Mouse (Mus musculus) thymus, postnatal 4 days (tissue): ENCODE results near the gene Ccdc142.

Source experiments
- DNase-seq: peaks from one replicate; pipeline ENCODE4 v3.0.0; 2021

Gene Ccdc142

DNA sequence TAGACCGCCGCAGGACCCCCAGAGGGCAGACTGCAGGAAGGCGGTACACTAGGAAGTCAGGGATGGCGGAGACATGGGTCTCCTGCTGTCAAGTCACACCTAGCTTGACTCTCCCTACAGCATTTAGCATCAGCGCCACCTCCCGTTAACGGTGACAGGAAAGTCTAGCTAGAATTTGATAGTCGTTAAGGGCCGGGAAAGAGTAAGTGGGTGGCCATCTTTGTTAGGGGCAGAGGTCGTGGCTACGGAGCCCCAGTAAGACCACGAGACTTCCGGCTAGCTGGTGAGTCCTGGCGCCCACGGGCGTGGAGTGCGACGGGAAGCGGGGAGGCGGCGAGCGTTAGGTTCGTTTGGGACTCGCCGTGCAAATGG is at the start of gene Ccdc142, which contains the start of gene Gm42688:
Gene Ccdc142, plus strand, starts transcription at position 286 of the 372 bp plus-strand sequence.
Gene Gm42688, plus strand, starts transcription at position 302 of the 372 bp plus-strand sequence.
- DNase-seq: peak; percentile 94

DNA sequence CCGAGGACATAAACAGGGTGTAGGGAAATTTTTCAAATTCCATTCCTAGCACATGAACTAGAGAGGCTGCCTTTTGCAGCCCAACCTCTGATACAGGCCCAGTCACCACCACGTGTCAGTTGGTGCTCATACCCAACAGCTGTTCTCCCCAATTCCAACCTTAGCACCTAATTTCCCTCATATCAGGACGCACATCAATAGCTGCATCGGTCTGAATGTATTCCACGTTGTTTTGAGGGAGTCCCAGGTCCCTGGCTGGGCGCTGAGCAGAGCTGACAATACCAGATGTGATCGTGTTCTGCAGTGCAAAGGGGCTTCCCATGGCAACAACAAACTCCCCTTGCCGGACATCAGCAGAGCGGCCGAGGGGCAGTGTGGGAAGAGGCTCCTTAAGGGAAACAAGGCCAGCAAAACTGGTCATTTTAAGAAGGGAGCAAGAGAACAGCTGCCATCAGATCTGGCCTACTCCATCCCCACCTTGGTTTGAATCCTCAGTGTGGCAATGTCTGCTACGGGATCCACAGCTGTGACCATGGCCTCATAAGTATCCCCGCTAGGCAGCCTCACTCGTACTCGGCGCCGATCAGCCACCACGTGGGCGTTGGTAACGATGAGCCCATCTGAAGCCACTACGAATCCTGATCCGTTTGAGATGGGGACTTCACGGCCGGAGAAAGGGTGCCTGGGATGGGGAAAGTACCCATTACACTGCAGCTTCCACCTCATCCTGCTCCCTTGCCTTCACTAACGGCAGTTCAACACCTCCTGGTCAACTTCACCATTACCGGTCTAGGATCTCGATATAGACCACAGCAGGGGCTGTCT is 48.1 kb upstream of the Ccdc142 start:
- DNase-seq: peak; percentile 52

DNA sequence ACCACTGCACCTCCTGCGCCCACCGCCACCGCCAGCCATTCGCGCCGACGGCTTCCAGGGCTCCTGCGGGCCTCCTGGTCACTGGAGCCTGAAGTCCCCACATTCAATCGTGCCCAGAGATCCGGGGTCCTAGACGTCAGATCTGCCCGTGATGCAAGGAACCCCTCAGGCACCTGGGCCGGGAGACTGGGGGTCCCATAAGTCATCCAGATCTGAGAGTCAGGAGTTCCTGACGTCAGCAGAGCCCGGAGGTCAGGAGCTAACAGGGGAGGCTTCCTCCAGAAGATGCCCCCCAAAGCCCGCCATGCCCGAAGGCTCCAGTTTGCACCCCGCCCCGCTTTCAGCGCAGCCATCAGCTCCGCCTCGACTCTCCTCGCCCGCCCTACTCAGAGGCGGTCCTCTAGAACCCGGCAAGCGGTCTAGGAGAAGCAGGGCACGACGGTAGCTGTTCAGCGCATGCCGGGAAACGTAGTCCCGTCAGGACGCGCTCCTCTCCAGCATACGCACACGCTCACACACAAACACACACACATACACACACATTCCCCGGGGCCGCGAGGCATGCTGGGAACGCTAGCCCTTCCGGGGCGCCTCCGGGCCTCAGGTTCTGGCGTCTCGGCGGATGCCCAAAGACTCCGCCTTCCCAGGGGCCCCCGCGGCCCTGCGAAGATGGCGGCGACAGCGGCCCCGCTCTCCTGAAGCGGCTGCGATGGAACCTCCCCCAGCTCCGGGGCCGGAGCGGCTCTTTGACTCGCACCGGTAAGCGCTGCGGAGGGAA is 47.1 kb upstream of the Ccdc142 start, which contains the start of gene Aup1:
Gene Aup1, plus strand, starts transcription at position 448 of the 778 bp plus-strand sequence.
- DNase-seq: peak; percentile 96

DNA sequence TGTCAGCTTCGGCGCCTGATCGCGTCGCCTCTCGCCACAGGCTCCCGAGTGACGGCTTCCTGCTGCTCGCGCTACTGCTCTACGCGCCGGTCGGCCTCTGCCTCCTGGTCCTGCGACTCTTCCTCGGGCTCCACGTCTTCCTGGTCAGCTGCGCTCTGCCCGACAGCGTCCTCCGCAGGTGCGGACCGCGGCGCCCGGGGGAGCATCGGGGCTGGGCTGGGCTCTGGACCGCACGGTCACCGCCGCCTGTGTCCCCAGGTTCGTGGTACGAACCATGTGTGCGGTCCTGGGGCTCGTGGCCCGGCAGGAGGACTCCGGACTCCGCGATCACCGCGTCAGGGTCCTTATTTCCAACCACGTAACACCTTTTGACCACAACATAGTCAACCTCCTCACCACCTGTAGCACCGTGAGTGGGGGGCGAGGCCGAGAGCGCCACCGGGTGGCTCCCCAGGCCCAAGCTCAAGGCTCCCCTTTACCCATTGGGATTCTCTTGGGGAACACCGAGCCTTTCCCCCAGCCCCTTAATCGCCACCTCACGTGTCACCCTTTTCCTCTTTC is 46.5 kb upstream of the Ccdc142 start, which contains the start of gene Htra2:
Gene Htra2, minus strand, starts transcription at position 403 of the 561 bp plus-strand sequence.
- DNase-seq: peak; percentile 78

- DNase-seq: no peak
These were observed 43.6 kb upstream of the Ccdc142 start, which contains the start of gene Dqx1 for GRCm38 (mm10) chr6:83057790-83058189. Gene Dqx1, plus strand, starts transcription at chr6:83057844.

- DNase-seq: no peak
These were observed 42.7 kb upstream of the Ccdc142 start for GRCm38 (mm10) chr6:83058725-83059124.

- peak; percentile 41 for DNase-seq
These were observed 35.4 kb upstream of the Ccdc142 start for GRCm38 (mm10) chr6:83065995-83066394.

GRCm38 (mm10) chr6:83066441-83066840 is 35.0 kb upstream of the Ccdc142 start:
- DNase-seq: no peak

DNA sequence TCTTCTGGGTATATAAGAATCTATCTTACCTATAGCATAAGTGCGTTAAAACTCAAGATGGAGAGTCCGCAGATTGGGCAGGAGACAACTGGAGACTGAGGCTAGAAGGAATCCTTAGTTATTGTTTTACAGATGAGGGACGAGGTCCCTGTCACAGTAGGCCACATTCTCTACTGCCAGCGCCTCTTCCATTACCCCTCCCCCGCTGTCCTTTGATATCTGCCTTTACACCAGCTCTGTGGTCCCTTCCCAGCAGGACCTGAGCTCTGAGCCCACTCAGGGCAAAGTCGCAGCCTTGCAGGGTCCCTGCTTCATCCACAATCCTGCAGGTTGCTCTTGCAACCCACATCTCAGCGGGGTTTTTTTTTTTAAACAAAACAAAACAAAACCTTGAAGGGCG is 33.2 kb upstream of the Ccdc142 start:
- no peak for DNase-seq

GRCm38 (mm10) chr6:83068706-83069487 is 32.5 kb upstream of the Ccdc142 start:
- DNase-seq: no peak

DNA sequence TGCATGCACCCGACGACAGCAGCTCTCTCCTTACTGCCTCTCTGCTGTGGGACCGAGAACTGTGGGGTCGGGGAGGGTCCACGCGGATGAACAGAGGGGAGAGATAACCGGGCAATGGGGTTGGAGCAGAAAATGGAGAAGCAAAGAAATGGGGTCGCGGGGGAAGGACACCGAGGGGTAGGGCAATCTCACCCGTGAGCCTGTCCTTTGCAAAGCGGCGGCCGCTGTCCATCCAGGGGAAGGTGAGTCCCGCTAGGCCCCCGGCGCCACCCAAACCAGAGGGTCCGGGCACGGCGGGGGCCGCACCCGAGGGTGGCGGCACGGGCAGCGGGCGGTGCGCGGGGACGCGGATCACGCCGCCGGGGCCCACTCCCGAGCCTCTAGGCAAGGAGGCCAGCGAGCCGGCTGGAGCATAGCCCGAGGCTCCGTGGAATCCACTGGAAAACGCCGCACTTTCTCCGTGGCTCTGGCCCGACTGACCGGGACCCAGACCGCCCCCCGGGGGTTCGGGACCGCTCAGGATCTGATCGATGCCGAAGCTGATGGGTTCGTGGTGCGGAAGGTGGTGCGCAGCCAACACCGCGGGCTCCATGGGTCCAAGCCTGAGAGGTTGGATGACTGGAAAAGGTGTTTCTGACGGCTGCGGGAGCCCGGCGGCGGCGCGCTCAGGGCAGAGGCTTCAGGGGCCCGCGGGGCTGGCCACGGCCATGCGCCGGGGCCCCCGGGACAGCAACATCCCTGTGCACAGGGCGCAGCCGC is 31.7 kb upstream of the Ccdc142 start:
- DNase-seq: peak; percentile 38

DNA sequence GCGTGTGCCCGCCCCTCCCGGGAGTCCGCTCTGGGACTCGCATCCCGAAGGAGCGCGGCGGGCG is 31.3 kb upstream of the Ccdc142 start, which contains the start of gene Tlx2:
Gene Tlx2, minus strand, starts transcription at position 47 of the 64 bp plus-strand sequence.
- no peak for DNase-seq

GRCm38 (mm10) chr6:83070311-83071219 is 30.8 kb upstream of the Ccdc142 start:
- peak; percentile 58 for DNase-seq

DNA sequence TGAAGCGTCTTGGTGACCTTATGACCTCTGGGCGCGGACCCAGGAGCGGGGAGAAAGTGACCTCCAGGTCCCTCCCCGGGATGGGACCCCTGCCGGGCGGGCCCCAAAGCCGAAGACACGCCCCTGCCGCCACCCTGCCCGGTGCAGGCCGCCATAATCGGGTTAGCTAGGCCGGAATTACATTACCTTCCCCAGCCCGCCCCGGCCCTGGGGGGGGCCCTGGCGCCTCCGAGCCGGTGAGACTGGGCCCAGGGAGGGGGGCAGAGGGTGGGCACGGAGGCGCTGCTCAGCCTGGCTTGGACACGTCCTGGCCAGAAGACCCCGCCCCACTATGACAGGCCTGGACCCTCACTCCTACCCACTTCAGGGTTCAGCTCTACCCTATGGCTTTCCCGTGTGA is 30.2 kb upstream of the Ccdc142 start:
- no peak for DNase-seq

GRCm38 (mm10) chr6:83074979-83075378 is 26.4 kb upstream of the Ccdc142 start:
- DNase-seq: peak; percentile 52

GRCm38 (mm10) chr6:83077630-83078323 is 23.6 kb upstream of the Ccdc142 start, which contains the start of gene Pcgf1:
Gene Pcgf1, plus strand, starts transcription at chr6:83077869.
- DNase-seq: no peak

DNA sequence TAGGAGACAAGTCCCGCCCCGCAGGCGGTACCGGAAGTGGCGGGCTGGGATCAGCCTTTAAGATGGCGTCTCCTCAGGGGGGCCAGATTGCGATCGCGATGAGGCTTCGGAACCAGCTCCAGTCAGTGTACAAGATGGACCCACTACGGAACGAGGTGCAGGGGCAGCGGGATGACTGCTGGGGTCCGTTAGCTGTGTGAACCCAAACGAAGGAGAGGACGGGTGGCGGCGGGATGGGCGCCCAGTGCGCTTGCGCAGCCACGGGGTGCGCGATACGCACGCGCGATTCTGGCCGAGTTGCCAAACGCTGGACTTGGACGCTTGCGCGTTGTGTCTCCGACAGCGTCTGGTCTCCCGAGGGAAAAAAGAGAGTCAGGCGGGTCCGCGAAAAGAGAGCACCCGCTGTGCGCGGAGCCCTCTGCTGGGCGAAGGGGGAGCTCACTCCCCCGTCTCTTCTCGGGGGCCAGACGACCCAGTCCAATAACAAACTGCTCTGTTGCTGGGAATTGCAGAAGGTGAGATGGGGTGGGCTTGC is 23.0 kb upstream of the Ccdc142 start:
- DNase-seq: peak; percentile 100

DNA sequence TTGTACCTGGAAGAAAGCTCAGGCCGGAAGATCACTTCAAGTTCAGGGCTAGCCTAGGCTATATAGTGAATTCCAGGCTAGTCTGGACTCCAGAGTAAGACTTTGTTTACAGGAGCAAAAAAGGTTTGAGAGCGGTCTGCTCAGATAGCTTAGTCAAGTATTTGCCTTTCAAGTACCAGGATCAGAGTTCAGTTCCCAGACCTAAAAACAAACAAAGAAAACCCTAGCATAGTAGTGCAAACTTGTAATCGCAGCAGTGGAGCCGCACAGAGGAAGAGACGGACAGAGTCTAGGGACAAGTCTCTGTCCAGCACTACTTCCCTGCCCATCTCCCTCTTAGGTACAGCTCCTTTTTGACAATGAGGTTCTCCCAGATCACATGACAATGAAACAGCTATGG is 21.2 kb upstream of the Ccdc142 start:
- no peak for DNase-seq

- DNase-seq: no peak
These were observed 17.9 kb upstream of the Ccdc142 start for GRCm38 (mm10) chr6:83083497-83083896.

DNA sequence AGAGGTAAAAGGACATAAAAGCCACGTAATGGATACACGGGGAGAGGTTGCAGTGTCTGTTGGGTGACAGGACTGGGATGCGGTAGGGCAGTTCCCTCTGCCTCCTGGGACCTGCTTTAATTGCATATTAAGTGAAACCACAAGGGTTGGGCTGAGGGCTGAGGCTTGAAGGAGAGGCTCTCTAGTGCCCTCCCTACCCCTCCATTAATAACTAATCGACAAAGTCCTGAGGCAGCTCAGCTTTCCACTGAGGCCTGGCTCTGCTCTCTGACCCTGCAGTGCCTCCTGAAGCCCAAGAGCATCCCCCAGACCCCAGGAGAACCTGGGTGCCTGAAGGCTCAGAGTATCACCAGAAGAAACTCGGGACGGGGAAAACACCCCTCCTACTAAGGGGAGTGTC is 16.9 kb upstream of the Ccdc142 start:
- DNase-seq: no peak
